Comparison of ENCODE assay signal across 18 mouse cellular contexts in the genomic region with DNA sequence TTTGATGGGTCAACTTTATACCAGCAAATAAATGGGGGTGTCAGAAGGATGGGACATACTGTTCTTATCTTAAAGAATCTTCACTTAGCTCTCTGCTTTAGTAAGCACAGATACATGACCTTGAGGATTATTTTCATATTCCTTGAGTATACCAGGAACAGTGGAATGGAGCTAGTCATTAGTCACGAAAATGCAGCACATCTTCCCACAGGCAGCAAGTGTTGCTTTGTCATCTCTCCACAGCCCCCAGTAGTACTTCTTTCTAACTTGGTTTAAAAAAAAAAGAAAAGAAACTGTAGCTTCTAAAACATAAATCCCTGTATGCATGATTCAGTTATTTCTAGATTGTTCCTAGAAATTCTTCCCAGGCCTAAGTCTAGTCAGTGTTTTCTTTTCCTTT.
DNase-seq lines count a peak whose midpoint lies in the region; ATAC-seq and TF ChIP-seq lines count a peak whose summit lies in the region.
"Had no signal": no experiment of that assay in that cellular context is flagged by ENCODE, and none has a peak within 500 bp of the region (broad histone marks: within the 10 kb centered on the region; RNA-seq: fewer than 3 reads in every experiment).

No protein-coding gene starts in this region.

- H3K27ac ChIP-seq in layer of hippocampus, adult 2 months: peak overlapping the region; percentile 78
- H3K27ac ChIP-seq in cortical plate, adult 2 months (ENCODE audit: insufficient read depth, low read length): peak overlapping the region; percentile 18; the same call in 1 of the 2 replicates
- H3K27ac ChIP-seq in forebrain, postnatal 0 days (ENCODE audit: low read depth, low read length): peak overlapping the region; percentile 40; the same call in 1 of the 2 replicates
- H3K27ac ChIP-seq: embryonic facial prominence, embryonic 15.5 days; heart, adult 2 months; heart, embryonic 15.5 days had no signal

- TF ChIP-seq CTCF in layer of hippocampus, adult 2 months (conservative IDR thresholded peaks at IDR 0.05): no peak
- no peak for TF ChIP-seq CTCF in cortical plate, adult 2 months (IDR thresholded peaks at IDR 0.05; ENCODE audit: extremely low read depth, insufficient read depth, low read length)
- TF ChIP-seq CTCF in forebrain, postnatal 0 days (IDR thresholded peaks at IDR 0.05; ENCODE audit: low read depth): no peak

- H3K9ac ChIP-seq in forebrain, postnatal 0 days: no peak overlapping the region
- H3K9ac ChIP-seq: embryonic facial prominence, embryonic 15.5 days; heart, embryonic 15.5 days had no signal

- no peaks in the 10 kb centered on the region for H3K27me3 ChIP-seq in forebrain, postnatal 0 days (ENCODE audit: insufficient read depth, low read length)
- H3K27me3 ChIP-seq: embryonic facial prominence, embryonic 15.5 days; heart, embryonic 15.5 days had no signal

- no peaks in the 10 kb centered on the region for H3K36me3 ChIP-seq in forebrain, postnatal 0 days (ENCODE audit: insufficient read depth)
- H3K36me3 ChIP-seq: embryonic facial prominence, embryonic 15.5 days; heart, embryonic 15.5 days had no signal

- no peak for TF ChIP-seq POLR2A in cortical plate, adult 2 months (IDR thresholded peaks at IDR 0.05; ENCODE audit: extremely low read depth, insufficient read depth, low read length)

- H3K4me3 ChIP-seq in layer of hippocampus, adult 2 months: no peak overlapping the region
- H3K4me3 ChIP-seq in cortical plate, adult 2 months (ENCODE audit: insufficient read depth, low read length): no peak overlapping the region
- no peak overlapping the region for H3K4me3 ChIP-seq in forebrain, postnatal 0 days (ENCODE audit: low read depth, low read length)
- H3K4me3 ChIP-seq: embryonic facial prominence, embryonic 15.5 days; heart, adult 2 months; heart, embryonic 15.5 days had no signal

- peaks cover 10% of the 10 kb centered on the region for H3K4me1 ChIP-seq in cortical plate, adult 2 months (ENCODE audit: control insufficient read depth, insufficient read depth, low read length)
- no peaks in the 10 kb centered on the region for H3K4me1 ChIP-seq in forebrain, postnatal 0 days (ENCODE audit: insufficient read depth)
- H3K4me1 ChIP-seq: embryonic facial prominence, embryonic 15.5 days; heart, embryonic 15.5 days had no signal

- DNase-seq in frontal cortex, postnatal 25 days (ENCODE audit: low spot score in 2 of 2): no peak
- no peak for DNase-seq in layer of hippocampus, adult 2 months (ENCODE audit: low spot score in 2 of 2)
- no peak for DNase-seq in layer of hippocampus, adult 9-10 months (ENCODE audit: low spot score)
- DNase-seq in forebrain, postnatal 0 days: no peak
- no peak for DNase-seq in thymus, postnatal 25 days
- DNase-seq: adrenal gland, adult 2 months; adrenal gland, postnatal 25 days; embryo, embryonic 11 days; gastrocnemius, postnatal 14 days; heart, adult 2 months; heart, postnatal 14 days; kidney, adult 2 months had no signal

- ATAC-seq in frontal cortex, adult (ENCODE audit: low TSS enrichment): peak; percentile 65
- no peak for ATAC-seq in forebrain, postnatal 0 days
- ATAC-seq: intestine, embryonic 16.5 days had no signal

- WGBS in forebrain, postnatal 0 days: 74% methylated on average over 1 of the region's 1 CpGs

- H3K4me2 ChIP-seq in forebrain, postnatal 0 days (ENCODE audit: low read depth): no peak overlapping the region
- H3K4me2 ChIP-seq: embryonic facial prominence, embryonic 15.5 days; heart, embryonic 11.5 days; heart, embryonic 15.5 days had no signal

- no peaks in the 10 kb centered on the region for H3K9me3 ChIP-seq in forebrain, postnatal 0 days (ENCODE audit: low read length)
- H3K9me3 ChIP-seq: embryonic facial prominence, embryonic 15.5 days; heart, embryonic 15.5 days had no signal

Comparison
In these comparisons a context has a peak if more than half of its experiments do, and no peak if none do; other contexts are left out.
1. H3K27ac ChIP-seq: peak in every context shown above with its lines; median percentile 78 in layer of hippocampus, adult 2 months; 40 in forebrain, postnatal 0 days; 18 in cortical plate, adult 2 months.